Mouse (Mus musculus): ENCODE measurements at regions not wholly inside any gene's neighbourhood (a gene's known extent, or its start where the extent isn't known, plus 50 kb on each side); places are given as distances from the start of the nearest gene placed in this dataset.
A peak's percentile ranks its signal among the peaks of the same experiment; 100 is the strongest.

DNA sequence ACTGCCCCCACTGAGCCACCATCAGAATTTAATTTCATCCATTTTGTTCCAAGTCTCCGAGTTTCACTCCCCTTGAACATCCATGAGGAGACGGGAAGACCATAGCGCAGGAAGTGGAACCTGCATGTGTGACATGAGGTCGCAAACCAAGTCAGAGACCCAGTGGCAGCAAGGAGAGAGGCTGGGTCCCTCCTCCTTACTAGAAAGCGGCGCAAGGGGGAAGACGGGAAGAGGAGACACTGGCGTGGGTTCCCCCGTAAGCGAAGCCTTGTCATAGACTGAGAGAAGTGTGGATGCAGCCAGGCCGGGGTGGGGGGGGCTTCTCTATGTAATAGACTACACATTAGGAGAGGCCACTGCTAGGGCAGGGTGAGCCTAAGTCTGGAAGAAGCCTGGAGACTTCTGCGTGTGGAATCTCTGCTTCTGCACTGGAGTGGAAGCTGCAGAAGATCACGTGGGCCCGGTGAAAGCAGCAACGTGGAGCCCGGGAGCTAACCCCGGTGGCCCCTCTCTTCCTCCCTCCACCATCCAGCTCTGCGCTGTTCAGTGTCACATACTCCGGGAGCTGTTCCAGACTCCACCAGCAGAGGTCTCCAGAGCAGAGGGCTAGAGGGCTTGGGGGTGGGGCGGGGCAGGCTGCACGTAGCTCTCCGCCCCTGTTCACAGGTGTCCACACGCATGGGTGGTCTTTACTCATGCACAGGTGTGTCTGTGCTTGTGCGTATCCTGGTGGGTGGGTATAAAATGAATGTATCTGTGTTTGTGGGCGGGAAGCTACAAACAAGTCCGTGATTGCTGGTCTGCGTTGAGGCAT is 159.4 kb downstream of the Zfp36l2 start:
- DNase-seq (ENCODE audit: low spot score): peak; percentile 93

DNA sequence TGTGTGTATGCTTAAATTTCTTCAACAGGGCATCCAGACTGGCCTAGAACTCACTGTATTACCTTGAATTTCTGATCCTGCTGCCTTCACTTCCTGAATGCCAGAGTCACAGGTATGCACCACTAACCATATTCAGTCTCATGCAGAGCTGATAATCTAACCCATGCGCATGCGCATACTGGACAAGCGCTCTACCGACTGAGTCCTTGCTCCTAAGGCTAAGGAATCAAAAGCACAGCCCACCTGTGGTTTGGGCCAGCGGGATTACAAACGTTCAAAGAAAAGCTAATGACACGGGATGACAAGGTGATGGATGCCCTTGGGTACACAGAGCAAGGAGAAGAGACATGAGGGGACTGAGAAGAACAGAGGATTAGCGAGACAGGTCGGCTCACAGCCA is 160.5 kb downstream of the Zfp36l2 start:
- DNase-seq (ENCODE audit: low spot score): no peak

DNA sequence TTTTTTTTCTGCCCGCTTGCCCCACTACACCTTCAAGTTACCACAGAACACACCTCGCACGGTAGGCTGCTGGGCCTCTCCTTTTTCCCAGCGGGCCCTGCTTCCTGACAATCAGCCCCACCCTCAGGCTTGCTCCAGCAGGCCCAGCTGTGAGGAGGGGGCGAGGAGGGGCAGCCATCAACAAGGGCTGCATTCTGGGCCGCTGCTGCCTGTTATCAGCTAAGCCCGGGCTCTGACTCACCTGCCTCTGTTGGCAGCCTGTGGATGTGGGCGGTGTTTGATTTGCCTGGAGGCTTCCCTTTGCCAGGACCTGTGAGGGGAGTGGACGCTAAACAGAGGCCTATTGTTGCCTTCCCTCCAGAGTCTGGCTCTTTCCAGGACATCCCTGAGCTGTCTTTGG is 161.6 kb downstream of the Zfp36l2 start:
- DNase-seq (ENCODE audit: low spot score): peak; percentile 93

DNA sequence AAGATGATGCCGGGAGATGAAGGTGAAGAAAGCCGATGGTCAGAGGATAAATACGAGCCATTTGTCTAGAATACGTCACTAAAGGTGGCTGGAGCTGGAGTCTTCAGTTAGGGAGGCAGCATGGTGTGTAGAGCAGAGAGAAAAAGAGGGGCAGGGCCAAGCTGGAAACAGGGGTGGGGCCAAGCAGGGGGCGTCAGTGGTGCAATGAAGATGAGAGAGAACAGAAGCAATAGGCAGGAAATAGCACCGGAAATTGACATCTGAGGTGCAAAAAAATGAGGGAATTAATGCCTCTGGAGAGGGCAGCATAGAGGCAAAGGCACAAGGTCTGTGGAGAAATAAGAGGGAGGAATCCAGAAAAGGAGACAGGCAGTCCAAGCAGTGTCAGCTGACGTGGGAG is 165.4 kb downstream of the Zfp36l2 start:
- no peak for DNase-seq (ENCODE audit: low spot score)

DNA sequence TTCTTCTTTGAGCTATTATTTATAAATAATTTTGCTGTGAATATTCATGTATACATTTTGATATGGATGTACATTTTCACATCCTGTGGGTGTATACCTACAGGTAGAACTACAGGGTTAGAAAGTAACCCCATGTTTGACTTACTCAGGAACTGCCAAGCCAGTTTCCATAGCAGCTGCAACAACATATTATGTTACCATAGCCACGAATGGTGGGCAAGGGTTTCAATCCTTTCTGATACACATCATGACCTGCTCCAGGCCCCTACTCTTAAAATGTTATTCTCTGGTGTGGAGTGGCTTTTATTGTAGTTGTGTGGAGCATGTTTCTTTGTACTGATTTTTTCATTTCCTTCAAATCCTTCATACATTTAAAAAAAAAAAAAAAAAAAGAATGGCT is 168.9 kb downstream of the Zfp36l2 start:
- DNase-seq (ENCODE audit: low spot score): no peak

DNA sequence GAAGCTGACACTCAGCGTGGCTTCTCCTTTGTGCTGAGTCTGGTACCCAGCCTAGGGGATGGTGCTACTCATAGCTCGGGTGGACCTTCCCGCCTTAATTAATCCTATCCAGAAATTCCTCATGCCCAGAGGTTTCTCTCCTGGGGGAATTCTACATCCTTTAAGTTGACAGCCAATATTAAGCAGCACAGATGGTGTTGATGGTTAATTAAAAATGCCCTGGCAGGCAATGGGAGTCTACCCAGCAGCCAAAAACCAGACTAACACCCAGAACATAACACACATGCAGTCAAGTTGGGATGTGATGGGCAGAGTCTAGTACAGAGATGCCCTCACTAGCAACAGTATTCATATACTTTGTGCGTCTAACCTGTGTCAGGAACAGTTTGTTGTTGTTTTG is 169.9 kb downstream of the Zfp36l2 start:
- no peak for DNase-seq (ENCODE audit: low spot score)

DNA sequence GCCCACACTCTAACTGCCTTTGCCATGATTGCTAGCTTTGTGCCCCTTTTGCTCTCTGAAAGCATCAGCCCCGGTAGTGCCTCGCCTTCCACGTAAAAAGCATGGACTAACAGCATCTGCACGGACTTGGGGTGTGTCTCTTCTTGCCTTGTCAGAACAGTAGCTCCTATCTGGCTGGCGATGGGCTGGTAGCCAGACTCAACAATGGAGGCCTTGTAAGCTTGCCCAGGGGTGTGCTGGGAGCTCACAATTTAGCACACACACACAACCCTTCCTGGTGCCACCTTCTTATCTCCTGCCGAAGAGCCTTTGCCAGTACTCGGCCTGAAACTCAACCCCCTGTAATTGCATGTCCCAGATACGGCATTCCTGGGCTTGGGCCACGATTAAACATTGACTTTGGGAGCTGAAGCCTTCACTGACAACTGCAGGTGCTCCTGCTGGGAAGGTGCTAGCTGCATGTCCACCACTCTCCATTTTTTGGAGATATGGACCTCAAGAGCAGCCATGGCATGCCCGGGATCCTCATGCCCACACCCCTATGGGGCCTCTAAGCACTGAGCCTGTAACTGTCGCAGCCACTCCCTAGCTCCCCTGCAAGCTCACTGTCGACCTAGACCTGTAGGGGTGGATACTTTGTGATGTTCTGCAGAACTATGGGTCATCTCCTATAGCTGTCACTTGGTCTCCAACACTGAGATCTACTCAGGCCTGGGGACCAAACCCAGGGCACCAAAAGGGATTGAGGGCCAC is 166.7 kb upstream of the Haao start:
- DNase-seq (ENCODE audit: low spot score): no peak

DNA sequence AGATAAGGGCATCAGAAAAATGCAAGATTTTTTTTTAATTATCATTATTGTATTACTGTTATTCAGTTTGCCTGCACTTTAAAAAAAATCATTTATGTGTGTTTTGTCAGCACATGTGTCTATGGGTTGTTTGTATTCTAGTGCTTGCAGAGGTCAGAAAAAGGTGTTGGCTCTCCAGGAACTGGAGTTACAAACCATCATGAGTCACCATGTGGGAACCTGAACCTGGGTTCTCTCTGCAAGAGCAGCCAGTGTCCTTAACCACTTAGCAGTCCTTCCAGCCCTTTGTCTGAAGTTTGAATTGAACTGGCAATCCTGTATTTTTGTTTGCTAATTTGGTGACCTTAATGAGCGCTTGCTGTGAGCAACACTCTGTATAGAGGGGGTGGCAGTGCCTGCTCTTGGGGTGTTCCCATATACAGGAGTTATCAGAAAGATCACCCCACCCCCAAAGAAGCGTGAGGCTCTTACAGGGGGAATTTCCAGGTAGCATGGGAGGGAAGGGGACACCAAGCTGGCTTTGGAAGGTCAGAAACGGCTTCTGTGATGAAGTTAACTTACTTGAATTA is 162.8 kb upstream of the Haao start:
- no peak for DNase-seq (ENCODE audit: low spot score)

DNA sequence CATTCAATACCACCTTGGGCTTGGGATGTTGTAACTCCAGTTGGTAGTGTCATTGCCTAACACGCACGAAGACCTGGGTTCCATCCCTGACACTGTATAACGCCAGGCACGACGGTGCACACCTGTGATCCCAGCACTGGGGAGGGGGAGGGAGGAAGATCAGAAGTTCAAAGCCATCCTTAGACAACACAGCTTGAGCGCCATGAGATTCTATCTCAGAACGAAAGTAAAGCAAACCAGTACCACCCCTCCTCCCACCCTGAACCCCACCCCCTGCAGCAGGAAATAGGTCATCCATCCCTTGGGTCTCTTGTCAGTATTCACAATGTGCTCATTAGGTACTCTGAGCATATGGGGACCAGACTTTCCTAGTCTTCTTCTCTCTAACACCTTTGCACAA is 162.2 kb upstream of the Haao start:
- DNase-seq (ENCODE audit: low spot score): no peak

DNA sequence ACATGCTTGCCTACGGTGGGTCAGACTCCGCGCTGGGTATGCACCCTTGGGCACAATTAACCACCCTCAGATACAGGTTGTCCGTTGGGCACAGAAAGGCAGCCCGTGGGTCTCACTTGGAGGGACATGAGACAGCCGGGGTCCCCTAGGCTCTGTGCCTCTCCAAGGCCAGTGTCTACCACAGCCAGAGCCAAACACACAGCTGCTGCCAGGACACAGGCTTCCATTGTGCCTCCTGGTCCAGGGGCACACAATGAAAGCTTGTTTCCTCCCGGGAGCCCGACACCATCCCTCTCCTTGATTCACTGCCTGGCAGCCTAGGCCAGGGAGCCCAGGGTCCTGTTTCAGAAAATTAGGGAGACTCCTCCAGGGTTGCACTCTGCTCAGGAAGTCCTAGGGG is 161.4 kb upstream of the Haao start:
- no peak for DNase-seq (ENCODE audit: low spot score)

DNA sequence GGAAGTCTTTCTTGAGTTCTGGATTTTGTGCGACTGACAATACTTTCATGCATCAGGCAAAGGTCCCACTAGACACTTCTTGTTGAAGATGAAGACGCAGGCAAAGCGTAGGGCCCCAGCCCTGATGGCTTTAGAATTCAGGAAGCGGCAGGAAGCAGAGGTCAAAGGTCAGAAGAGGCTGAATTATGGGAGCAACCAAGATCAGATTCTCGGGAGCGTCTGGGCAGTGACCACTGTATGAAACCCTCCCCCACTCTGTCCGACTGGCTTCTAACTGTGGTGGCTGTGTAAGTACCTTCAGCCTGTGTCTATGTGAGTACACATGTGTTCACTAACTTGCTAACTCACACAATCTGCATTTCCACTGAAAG is 160.9 kb upstream of the Haao start:
- no peak for DNase-seq (ENCODE audit: low spot score)

DNA sequence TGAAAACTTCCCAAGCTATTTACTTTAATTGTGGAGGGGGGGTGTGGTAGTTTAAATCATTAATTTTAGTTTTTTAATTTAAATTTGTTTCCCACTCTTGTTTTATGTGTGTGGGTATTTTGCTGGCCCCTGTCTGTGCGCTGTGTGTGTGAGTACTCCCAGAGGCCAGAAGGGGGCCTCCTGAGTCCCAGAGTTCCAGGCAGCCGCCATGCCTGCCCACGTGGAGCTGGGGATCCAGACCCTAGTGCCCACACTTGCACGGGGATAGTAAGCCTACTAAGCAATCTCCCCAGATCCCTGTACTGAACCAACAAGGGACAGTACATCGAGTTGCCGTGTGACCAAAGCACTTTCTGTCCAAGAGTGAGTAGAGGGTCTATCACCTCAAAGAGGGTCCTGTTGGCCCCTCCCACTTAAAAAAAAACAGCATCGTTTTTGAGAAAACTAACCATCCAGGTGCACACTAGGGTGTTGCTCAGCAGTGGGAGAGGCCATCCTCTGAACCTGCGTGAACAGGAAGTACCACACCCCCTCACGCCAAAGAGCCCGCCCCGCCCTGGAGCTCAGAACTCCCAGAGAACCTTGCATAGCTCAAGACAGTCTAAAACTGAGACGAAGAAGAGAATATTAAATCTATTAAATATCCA is 160.4 kb upstream of the Haao start:
- DNase-seq (ENCODE audit: low spot score): no peak

DNA sequence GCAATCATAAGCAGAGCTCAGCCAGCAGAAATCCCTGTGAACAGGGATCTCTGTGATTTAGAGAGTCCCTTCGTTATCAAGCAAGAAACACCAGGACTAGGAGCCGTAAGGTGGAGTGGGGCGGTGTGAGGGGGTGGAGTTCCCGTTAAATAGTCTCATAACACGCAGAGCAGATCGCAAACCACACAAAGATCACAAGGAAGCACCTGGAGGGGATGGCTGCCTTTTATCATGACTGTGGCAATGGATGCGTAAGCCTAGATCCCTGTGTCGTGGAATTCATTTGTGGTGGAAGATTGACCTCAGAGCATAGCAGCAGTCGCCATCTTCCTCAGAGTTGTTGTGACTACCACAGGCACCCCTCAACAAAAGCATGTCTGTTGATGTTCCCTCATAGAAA is 159.0 kb upstream of the Haao start:
- no peak for DNase-seq (ENCODE audit: low spot score)

DNA sequence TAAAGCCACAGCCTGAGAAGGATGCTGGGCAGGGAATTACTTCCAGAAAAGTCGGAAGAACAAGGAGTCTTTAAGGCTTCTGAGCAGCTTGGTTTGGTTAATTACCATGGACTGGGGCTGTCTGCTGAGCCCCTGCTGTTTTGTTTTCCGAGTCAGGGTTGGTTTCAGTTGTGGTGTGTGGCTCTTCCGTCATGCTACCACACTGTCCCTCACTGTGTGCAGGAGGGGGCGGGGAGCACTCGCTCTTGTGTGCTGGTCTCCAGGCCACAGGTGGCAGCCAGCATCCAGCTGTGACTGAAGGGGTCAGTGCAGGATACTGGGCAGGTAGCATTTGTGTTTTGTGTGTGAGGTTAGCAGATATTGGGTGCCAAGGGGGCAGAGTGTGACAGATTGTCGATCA is 156.5 kb upstream of the Haao start:
- no peak for DNase-seq (ENCODE audit: low spot score)

DNA sequence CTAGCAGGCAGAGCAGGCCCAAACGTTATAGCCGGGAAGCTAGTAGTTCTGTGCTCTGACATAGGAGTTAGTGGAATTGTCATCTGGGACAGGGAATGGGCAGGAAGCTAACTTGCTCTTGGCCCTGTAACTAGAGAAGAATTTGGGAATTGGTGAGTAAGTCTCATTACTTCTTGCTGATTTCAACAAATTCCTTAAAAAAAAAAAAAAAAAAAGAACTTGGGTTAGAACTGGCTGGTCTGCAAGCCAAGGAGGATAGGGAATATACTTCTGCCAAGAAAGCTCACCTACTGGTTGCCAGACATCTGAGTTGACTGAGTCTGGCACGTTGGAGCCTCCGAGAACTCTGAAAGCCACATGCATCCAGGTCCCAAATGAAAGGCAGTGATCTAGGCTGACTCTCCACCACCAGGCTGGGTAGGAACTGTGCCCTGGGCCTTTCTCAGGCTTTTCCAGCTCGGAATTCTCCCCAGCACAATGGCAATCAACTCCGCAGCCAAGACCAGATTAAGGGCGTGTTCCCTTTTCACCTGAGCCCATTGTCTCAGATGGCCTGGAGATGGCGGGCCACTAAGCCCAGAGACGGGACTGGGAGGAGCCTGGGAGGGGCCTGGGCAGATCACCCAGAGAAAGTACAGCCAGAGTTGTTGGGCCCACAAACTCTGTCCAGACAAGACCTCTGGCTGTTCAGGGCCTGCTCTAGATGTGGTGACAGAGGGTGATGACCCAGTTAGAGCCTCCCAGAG is 155.9 kb upstream of the Haao start:
- peak; percentile 30 for DNase-seq (ENCODE audit: low spot score)

DNA sequence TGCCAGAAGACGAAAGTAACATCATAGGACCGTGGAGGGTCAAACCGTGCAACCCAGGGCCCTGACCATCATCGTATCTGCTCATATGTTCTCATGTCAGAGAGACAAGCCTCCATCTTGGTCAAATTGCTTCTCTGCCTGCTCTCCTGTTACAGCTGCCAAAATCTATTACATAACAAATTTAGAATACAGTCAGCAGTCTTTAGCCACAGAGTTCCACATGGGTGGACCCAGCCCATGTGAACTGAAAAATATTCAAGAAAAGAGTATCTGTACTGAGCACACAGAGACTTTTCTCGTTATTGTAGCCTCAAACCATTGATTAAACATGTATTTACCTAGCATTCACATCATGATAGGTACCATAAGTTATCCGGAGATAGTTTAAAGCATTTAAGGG is 155.2 kb upstream of the Haao start:
- DNase-seq (ENCODE audit: low spot score): no peak

DNA sequence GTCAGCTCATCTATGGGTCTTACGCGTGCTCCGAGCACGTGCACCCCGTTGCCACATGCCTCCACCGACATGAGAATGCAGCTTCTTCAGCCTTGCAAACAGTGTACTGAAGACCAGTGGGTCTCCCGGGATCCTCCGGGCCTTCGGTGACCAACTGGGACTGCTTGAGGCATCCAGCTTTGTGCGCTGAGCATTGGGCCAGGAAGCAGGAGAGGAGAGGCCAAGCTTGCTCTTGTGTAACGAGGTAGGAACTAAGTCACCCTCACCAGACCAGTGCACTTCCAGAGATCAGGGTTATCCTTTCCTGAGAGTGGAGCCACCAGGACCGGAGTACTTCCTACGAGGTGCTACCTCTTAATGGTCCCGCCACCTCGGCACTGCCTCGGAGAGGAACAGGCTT is 154.6 kb upstream of the Haao start:
- DNase-seq (ENCODE audit: low spot score): no peak

DNA sequence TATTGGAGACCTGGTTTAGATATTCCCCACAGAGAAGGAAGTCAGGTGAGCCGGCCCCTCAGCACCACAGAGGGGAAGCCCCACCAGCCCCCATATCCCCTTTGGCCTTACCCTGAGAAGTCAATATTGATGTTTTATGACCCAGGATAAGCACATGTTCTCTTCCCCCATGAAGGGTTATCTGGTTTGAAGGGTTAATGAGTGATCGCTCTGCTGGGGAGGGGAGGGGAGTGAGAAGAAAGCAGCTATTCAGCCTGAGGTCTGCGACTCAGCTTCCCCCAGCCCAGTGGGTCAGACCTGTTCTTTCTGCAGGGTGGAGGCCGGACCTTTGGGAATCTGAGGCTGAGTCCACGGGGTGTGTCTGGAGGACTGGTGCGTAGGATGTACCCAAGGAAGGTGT is 152.4 kb upstream of the Haao start:
- no peak for DNase-seq (ENCODE audit: low spot score)

DNA sequence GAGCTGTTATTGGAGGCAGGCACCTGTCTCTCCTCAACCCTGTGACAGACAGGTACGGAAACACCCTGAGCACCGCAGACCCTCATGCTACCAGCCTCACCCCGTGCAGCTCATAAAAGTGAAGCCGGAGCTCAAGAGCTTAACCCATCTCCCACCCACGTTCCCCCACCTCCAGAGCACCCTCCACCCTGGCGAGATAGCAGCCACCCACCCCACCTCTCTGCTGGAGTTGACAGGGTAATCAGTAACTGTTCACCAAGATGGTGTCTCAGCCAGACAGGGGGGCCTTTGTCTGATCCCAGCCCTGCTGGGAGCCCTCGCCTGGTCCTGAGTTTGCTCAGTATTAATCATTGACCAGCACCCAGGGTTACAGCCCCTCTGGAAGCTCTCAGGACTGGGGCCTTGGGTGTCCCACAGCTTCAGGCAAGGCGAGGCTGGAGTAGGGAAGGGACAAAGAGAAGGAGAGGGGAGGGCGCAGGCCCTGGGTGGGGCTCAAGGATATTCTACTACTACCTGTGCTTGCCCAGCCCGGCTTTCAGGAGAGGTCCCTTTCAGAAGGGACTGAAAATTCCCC is 151.3 kb upstream of the Haao start:
- no peak for DNase-seq (ENCODE audit: low spot score)

DNA sequence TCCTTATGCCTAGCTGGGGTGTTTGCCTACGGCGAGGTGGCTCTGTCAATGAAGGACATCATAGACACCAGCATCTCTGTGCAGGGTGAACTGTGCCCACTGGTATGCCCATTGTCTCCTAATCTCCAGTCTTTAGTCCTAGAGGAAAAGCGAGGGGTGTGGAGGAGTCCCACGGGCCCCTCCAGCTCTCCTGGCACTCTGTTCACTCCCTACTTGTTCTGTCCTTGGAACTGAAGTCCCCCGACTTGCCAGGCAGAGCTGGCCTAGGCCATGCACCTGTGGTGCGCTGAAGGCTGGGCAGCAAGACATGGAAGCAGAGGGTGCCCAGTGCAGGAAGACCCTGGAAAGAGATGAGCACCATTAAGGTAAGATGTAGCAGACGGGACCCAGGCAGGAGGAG is 150.6 kb upstream of the Haao start:
- DNase-seq (ENCODE audit: low spot score): no peak

DNA sequence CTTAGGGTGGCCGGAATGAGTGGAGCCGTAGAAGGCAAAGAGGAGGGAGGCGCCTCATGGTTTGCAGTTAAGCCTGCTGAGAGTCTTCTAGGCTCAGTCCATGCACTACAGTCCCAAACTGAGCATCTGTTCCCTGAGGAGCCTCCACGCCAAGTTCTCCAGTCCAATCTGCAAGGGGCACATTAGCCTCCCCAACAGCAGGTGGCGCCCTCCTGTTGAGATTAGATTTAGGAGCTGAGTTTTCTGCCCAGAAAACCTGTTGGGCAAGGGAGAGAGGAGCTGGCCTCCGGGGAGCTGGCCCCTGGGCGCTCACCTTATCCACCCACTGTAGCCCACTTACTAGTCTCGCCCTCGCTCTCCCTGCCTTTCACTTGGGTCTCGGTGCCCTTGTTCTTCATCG is 150.0 kb upstream of the Haao start:
- DNase-seq (ENCODE audit: low spot score): peak; percentile 86

DNA sequence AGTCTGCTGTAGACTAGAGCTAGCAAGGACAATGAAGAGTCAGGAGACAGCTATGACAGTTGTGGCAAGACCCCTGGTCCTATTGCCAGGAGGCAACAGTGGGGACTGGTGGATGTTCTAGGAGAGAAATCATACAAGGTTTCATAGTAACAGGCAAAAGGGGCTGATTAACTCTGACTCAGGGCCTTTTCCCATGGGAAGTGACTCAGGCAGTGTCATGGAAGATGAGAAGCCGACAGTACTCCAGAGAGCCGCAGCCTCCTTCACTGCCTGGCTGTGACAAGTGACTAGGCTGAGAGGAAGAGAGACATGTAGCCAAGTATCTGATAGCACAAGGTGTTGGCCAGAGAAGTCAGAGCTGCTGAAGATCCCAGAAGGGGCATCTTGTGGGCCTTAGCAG is 145.3 kb upstream of the Haao start:
- DNase-seq (ENCODE audit: low spot score): no peak

Measured in urinary bladder, postnatal 14 days (tissue).